17 mouse cellular contexts compared by ENCODE assay signal in the genomic region with DNA sequence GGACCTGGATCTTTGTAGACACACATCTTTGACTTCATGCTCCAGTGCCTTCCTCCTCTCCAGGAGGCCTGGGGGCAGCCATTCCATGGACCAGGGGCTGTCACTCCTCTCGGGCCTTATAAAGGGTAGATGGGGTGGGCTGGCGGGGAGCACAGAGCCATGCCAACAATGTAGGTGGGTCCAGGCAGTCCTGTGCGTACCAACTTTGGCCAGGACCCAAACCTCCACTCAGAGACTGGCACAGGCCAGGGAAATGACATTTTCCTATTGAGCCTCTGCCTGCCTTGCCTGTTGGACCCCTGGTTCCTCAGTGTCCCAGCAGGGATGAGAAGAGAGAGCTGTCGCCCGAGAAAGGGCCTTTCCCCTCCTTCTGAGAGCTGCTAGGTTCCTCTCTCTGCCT. TPM values are rescaled to one million over a fixed set of nuclear protein-coding genes. Genes with fewer than 3 reads are reported as not detected.
"Had no signal": no experiment of that assay in that cellular context is flagged by ENCODE, and none has a peak within 500 bp of the region (broad histone marks: within the 10 kb centered on the region; RNA-seq: fewer than 3 reads in every experiment).

No protein-coding gene starts in this region.

- H3K36me3 ChIP-seq: heart, embryonic 10.5 days; heart, embryonic 12.5 days; hindbrain, embryonic 13.5 days; intestine, embryonic 15.5 days; limb, embryonic 13.5 days; limb, embryonic 15.5 days; liver, embryonic 13.5 days had no signal

- DNase-seq: kidney, adult 18-20 months; kidney, adult 8-10 months; kidney, postnatal 25 days; liver, embryonic 13.5 days had no signal

- H3K4me2 ChIP-seq: heart, embryonic 12.5 days; hindbrain, embryonic 13.5 days; intestine, embryonic 15.5 days; limb, embryonic 13.5 days; limb, embryonic 15.5 days; liver, embryonic 13.5 days had no signal

- H3K27me3 ChIP-seq: heart, embryonic 12.5 days; hindbrain, embryonic 13.5 days; intestine, embryonic 15.5 days; limb, embryonic 13.5 days; limb, embryonic 15.5 days had no signal

- H3K9me3 ChIP-seq: heart, embryonic 10.5 days; hindbrain, embryonic 13.5 days; intestine, embryonic 15.5 days; limb, embryonic 13.5 days; limb, embryonic 15.5 days had no signal

- ATAC-seq: hindbrain, embryonic 16.5 days; inflammation-experienced regulatory T-cells, adult 6 months; intestine, postnatal 0 days had no signal

- H3K4me3 ChIP-seq: gastrocnemius, adult 2 months; heart, embryonic 10.5 days; heart, embryonic 12.5 days; hindbrain, embryonic 13.5 days; intestine, embryonic 15.5 days; layer of hippocampus, adult 2 months; left cerebral cortex, adult 2 months; limb, embryonic 13.5 days; limb, embryonic 15.5 days; liver, embryonic 13.5 days had no signal

- H3K27ac ChIP-seq: heart, embryonic 10.5 days; hindbrain, embryonic 13.5 days; intestine, embryonic 15.5 days; layer of hippocampus, adult 2 months; left cerebral cortex, adult 2 months; limb, embryonic 13.5 days; limb, embryonic 15.5 days; liver, embryonic 13.5 days had no signal

- H3K9ac ChIP-seq: heart, embryonic 12.5 days; hindbrain, embryonic 13.5 days; intestine, embryonic 15.5 days; limb, embryonic 13.5 days; limb, embryonic 15.5 days; liver, embryonic 13.5 days had no signal

RNA-seq across cellular contexts. Expression of gene Ip6k3, which starts 14.8 kb away (rescaled TPM):
- polyA plus RNA-seq: inflammation-experienced regulatory T-cells, adult 6 months; intestine, postnatal 0 days; liver, adult 2 months had no signal
